Mouse (Mus musculus): Measurements from ENCODE around the gene Rps15a. TPM values are rescaled to one million over a fixed set of nuclear protein-coding genes. Genes with fewer than 3 reads are reported as not detected.

Rps15a gene
- polyA plus RNA-seq, 1 experiment from 2014 or later, result 372 TPM

GRCm38 (mm10) chr7:118111128-118111527 lies 4.9 kb downstream of the Rps15a start:
- Histone ChIP-seq H3K36me3 (peaks cover 59% of the 10 kb centered on the region), H3K4me1 (replicated peaks) (peaks cover 58% of the 10 kb centered on the region), H3K4me3 (no peak overlapping the region), H3K9me3 (no peaks in the 10 kb centered on the region), H3K4me2 (peak overlapping the region; percentile 25), H3K27ac (replicated peaks) (no peak overlapping the region), H3K9ac (no peak overlapping the region), H3K27me3 (no peaks in the 10 kb centered on the region)
- WGBS, result 88% methylated on average over 3 of the region's 3 CpGs
- no peak for ATAC-seq (ENCODE audit: low FRiP score, low read depth)

GRCm38 (mm10) chr7:118107671-118108070 lies 8.3 kb downstream of the Rps15a start:
- Histone ChIP-seq H3K27ac (replicated peaks) (no peak overlapping the region), H3K4me2 (no peak overlapping the region), H3K9ac (no peak overlapping the region), H3K4me1 (replicated peaks) (peaks cover 34% of the 10 kb centered on the region), H3K27me3 (no peaks in the 10 kb centered on the region), H3K4me3 (no peak overlapping the region), H3K36me3 (peaks cover 64% of the 10 kb centered on the region), H3K9me3 (no peaks in the 10 kb centered on the region)
- ATAC-seq (ENCODE audit: low FRiP score, low read depth), result no peak
- 42% methylated on average over 1 of the region's 1 CpGs for WGBS

GRCm38 (mm10) chr7:118104458-118105052 lies 11.4 kb downstream of the Rps15a start:
- no peak overlapping the region for H3K27ac ChIP-seq (replicated peaks)
- no peaks in the 10 kb centered on the region for H3K27me3 ChIP-seq
- H3K4me2 ChIP-seq, result no peak overlapping the region
- H3K9me3 ChIP-seq, result no peaks in the 10 kb centered on the region
- 0 out of 2 replicates have a peak, but pooled peaks cover 7% of the 10 kb centered on the region for H3K4me1 ChIP-seq (replicated peaks)
- 80% methylated on average over 5 of the region's 5 CpGs for WGBS
- H3K4me3 ChIP-seq, result no peak overlapping the region
- H3K9ac ChIP-seq, result no peak overlapping the region
- no peak; the same call in 1 of the 2 replicates for ATAC-seq (ENCODE audit: low FRiP score, low read depth)
- H3K36me3 ChIP-seq, result peaks cover 47% of the 10 kb centered on the region

GRCm38 (mm10) chr7:118103462-118104379 lies 12.3 kb downstream of the Rps15a start:
- Histone ChIP-seq H3K36me3 (peaks cover 39% of the 10 kb centered on the region), H3K9ac (no peak overlapping the region), H3K27ac (replicated peaks) (no peak overlapping the region), H3K4me2 (no peak overlapping the region), H3K27me3 (no peaks in the 10 kb centered on the region), H3K9me3 (no peaks in the 10 kb centered on the region), H3K4me3 (no peak overlapping the region), H3K4me1 (replicated peaks) (0 out of 2 replicates have a peak, but pooled peaks cover 7% of the 10 kb centered on the region)
- WGBS, result 41% methylated on average over 5 of the region's 5 CpGs
- 0 out of 2 replicates have a peak, but pooled peaks have one; percentile 15 for ATAC-seq (ENCODE audit: low FRiP score, low read depth)

- Histone ChIP-seq H3K4me3 (no peak overlapping the region), H3K27ac (replicated peaks) (no peak overlapping the region), H3K27me3 (no peaks in the 10 kb centered on the region), H3K4me1 (replicated peaks) (0 out of 2 replicates have a peak, but pooled peaks cover 7% of the 10 kb centered on the region), H3K9ac (no peak overlapping the region), H3K4me2 (no peak overlapping the region), H3K9me3 (no peaks in the 10 kb centered on the region), H3K36me3 (peaks cover 30% of the 10 kb centered on the region)
- WGBS, result 53% methylated on average over 4 of the region's 4 CpGs
- ATAC-seq (ENCODE audit: low FRiP score, low read depth), result peak; percentile 45
Observed at GRCm38 (mm10) chr7:118102678-118103461, 13.1 kb downstream of the Rps15a start.

GRCm38 (mm10) chr7:118102231-118102630 lies 13.8 kb downstream of the Rps15a start:
- H3K4me1 ChIP-seq (replicated peaks), result 0 out of 2 replicates have a peak, but pooled peaks cover 7% of the 10 kb centered on the region
- WGBS, result 39% methylated on average over 4 of the region's 4 CpGs
- peaks cover 24% of the 10 kb centered on the region for H3K36me3 ChIP-seq
- no peak overlapping the region for H3K27ac ChIP-seq (replicated peaks)
- ATAC-seq (ENCODE audit: low FRiP score, low read depth), result no peak
- no peak overlapping the region for H3K4me2 ChIP-seq
- H3K9ac ChIP-seq, result no peak overlapping the region
- H3K27me3 ChIP-seq, result no peaks in the 10 kb centered on the region
- H3K9me3 ChIP-seq, result no peaks in the 10 kb centered on the region
- H3K4me3 ChIP-seq, result no peak overlapping the region

GRCm38 (mm10) chr7:118097615-118098014 lies 18.4 kb downstream of the Rps15a start:
- H3K36me3 ChIP-seq, result no peaks in the 10 kb centered on the region
- no peaks in the 10 kb centered on the region for H3K4me1 ChIP-seq (replicated peaks)
- 84% methylated on average over 7 of the region's 7 CpGs for WGBS
- H3K4me3 ChIP-seq, result no peak overlapping the region
- H3K4me2 ChIP-seq, result no peak overlapping the region
- no peak for ATAC-seq (ENCODE audit: low FRiP score, low read depth)
- H3K27ac ChIP-seq (replicated peaks), result no peak overlapping the region
- no peak overlapping the region for H3K9ac ChIP-seq
- no peaks in the 10 kb centered on the region for H3K27me3 ChIP-seq
- H3K9me3 ChIP-seq, result no peaks in the 10 kb centered on the region

- 87% methylated on average over 4 of the region's 4 CpGs for WGBS
- H3K4me3 ChIP-seq, result no peak overlapping the region
- no peak overlapping the region for H3K4me2 ChIP-seq
- H3K27ac ChIP-seq (replicated peaks), result no peak overlapping the region
- H3K4me1 ChIP-seq (replicated peaks), result no peaks in the 10 kb centered on the region
- no peak for ATAC-seq (ENCODE audit: low FRiP score, low read depth)
- no peaks in the 10 kb centered on the region for H3K9me3 ChIP-seq
- no peaks in the 10 kb centered on the region for H3K36me3 ChIP-seq
- H3K9ac ChIP-seq, result no peak overlapping the region
- H3K27me3 ChIP-seq, result no peaks in the 10 kb centered on the region
Observed at GRCm38 (mm10) chr7:118079987-118080386, 36.0 kb downstream of the Rps15a start.

GRCm38 (mm10) chr7:118079097-118079496 lies 36.9 kb downstream of the Rps15a start:
- Histone ChIP-seq H3K4me2 (no peak overlapping the region), H3K27ac (replicated peaks) (no peak overlapping the region), H3K4me3 (no peak overlapping the region), H3K27me3 (no peaks in the 10 kb centered on the region), H3K36me3 (no peaks in the 10 kb centered on the region), H3K9ac (no peak overlapping the region), H3K4me1 (replicated peaks) (no peaks in the 10 kb centered on the region), H3K9me3 (no peaks in the 10 kb centered on the region)
- WGBS, result 86% methylated on average over 5 of the region's 5 CpGs
- ATAC-seq (ENCODE audit: low FRiP score, low read depth), result no peak

GRCm38 (mm10) chr7:118067261-118067660 lies 48.7 kb downstream of the Rps15a start:
- no peak overlapping the region for H3K4me3 ChIP-seq
- no peaks in the 10 kb centered on the region for H3K27me3 ChIP-seq
- no peak for ATAC-seq (ENCODE audit: low FRiP score, low read depth)
- WGBS, result 96% methylated on average over 5 of the region's 5 CpGs
- no peak overlapping the region for H3K9ac ChIP-seq
- no peaks in the 10 kb centered on the region for H3K36me3 ChIP-seq
- no peaks in the 10 kb centered on the region for H3K9me3 ChIP-seq
- H3K27ac ChIP-seq (replicated peaks), result no peak overlapping the region
- H3K4me2 ChIP-seq, result no peak overlapping the region
- no peaks in the 10 kb centered on the region for H3K4me1 ChIP-seq (replicated peaks)

- WGBS, result 87% methylated on average over 6 of the region's 6 CpGs
- H3K9ac ChIP-seq, result no peak overlapping the region
- H3K4me1 ChIP-seq (replicated peaks), result no peaks in the 10 kb centered on the region
- no peaks in the 10 kb centered on the region for H3K9me3 ChIP-seq
- no peak for ATAC-seq (ENCODE audit: low FRiP score, low read depth)
- H3K4me3 ChIP-seq, result no peak overlapping the region
- H3K36me3 ChIP-seq, result no peaks in the 10 kb centered on the region
- H3K4me2 ChIP-seq, result no peak overlapping the region
- no peak overlapping the region for H3K27ac ChIP-seq (replicated peaks)
- H3K27me3 ChIP-seq, result no peaks in the 10 kb centered on the region
Observed at GRCm38 (mm10) chr7:118056300-118056699, 59.7 kb downstream of the Rps15a start.
